Mouse (Mus musculus) ovary, postnatal 10 days (tissue): ENCODE data around the gene Tuba1a.
A peak's percentile ranks its signal among the peaks of the same experiment; 100 is the strongest.
"Not testable (repeated sequence)": the region's sequence is repeated elsewhere in the genome, so short reads cannot be mapped to it uniquely, and the experiment has no call there.

Experiments
- DNase-seq: peaks from one replicate; pipeline ENCODE4 v3.0.0; 2022; ENCODE audit warnings: low spot score

Tuba1a gene

DNA sequence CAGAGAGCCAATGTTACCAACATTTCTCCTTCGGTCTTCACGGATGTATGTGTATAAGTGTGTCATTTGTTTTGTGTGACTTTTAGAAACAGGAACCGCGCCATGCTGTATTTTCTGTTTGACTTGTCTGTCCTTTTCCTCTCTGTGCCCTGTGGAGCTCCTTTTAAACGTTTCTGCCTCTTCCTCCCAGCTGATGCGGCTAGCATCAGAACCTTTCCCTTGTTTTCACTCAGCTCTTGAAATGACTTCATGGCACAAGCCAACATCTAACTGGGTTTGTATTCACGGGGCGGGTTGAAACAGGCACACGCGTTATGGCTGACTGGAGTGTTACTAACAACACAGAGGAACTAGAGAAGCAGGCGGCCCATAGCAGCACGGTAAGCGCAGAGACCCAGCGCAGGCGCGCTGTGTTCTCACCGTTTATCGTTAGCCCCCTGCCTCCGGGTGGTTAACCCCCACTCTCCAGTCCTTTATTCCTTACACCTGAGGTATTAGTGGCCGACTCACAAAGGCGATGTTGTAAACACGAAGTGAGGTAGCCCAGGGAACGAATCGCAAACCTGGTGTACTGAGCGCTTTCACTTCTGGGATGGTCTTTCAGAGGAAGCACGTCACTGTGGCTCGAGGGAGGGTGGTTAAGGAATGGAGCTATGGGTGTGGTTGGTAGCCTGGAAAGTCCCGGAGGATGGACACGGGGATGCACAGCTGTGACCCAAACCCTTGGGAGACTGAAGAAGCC lies 31.9 kb upstream of the Tuba1a start:
- DNase-seq, result peak; percentile 62

GRCm38 (mm10) chr15:98984681-98985080 lies 31.2 kb upstream of the Tuba1a start:
- no peak for DNase-seq

- no peak for DNase-seq
Measured at GRCm38 (mm10) chr15:98983431-98984081, 30.1 kb upstream of the Tuba1a start.

DNA sequence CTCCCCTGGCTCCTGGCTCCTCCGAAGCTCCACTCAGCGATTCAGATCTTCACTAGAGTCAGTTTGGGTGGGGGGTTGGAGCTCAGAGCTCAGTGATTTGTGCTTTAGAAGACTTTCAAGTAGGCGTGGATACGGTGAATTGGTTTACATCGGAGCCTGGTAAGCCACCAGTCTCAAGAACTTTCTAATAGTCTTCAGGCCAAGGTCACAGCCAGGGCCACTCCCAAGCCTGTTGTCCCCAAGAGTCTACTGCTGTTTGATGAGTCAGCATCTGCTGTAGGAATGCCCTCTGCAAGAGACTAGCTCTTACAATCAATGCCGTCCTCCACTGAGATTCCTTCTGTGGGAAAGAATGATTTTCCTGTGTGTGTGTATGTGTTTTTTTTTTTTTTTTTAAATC lies 28.6 kb upstream of the Tuba1a start:
- no peak for DNase-seq

DNA sequence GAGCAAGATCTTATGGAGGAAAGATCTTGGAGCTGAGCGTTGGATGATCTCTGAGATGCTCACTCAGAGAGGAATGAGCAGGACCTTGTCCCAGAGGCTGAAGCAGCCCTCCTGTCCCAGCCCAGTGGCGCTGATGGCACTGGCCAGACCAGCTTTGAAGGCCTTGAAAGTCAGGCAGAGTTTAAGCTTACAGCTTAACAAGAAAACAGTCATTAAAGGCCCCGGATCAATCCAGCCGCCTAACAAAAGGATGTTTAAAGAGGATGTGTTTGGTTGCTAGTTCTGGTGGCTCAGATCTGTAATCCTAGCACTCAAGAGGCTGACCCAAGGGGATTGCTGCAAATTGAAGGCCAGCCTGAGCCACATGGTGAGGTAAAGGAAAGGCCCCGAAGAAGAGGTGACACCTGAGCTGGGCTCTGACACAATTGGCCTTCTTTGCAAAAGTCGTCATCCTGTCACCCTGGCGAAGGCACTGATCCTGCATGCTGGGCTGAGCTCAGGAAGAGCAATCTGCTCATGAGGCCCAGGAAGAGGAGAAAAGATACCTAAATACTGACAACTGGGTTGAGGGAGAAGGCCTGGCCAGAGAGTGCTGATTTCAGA lies 26.6 kb upstream of the Tuba1a start:
- no peak for DNase-seq

DNA sequence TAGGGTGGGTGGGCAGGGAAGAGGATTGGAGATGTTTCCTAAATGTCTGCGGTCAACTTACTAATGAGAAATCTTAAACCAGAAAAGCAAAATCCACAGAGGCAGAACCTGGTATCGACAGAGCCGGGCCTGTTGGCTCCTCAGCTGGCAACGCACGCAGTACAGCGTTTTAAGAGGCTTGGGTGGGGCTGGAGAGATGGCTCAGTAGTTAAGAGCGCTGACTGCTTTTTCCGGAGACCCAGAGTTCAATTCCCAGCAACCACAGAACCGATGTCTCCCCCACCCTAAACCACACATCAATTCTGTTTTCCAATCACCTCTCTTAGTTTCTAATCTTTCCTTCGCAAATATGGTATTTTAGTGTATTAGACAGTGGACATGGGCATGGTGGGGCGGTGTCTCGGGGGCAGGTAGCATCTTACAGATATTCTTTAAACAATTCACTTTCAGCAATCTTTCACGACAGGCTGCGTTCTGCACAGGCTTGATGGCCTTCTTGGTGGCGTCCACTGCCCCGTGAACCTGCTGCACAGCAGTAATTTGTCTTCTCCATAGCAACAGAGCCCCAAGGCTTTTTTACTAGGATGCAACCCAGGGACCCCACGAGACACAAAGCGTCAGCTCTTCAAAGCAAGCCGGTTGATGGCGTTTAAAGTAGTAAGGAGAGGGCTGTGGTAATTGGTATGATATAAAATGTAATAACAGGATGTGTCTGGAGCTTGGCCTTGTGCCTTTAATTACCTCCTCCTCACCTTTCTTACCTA lies 25.1 kb upstream of the Tuba1a start:
- DNase-seq, result no peak

GRCm38 (mm10) chr15:98977759-98978408 lies 24.4 kb upstream of the Tuba1a start:
- peak; percentile 64 for DNase-seq

- DNase-seq, result no peak
Measured at GRCm38 (mm10) chr15:98976763-98977758, 23.6 kb upstream of the Tuba1a start.

DNA sequence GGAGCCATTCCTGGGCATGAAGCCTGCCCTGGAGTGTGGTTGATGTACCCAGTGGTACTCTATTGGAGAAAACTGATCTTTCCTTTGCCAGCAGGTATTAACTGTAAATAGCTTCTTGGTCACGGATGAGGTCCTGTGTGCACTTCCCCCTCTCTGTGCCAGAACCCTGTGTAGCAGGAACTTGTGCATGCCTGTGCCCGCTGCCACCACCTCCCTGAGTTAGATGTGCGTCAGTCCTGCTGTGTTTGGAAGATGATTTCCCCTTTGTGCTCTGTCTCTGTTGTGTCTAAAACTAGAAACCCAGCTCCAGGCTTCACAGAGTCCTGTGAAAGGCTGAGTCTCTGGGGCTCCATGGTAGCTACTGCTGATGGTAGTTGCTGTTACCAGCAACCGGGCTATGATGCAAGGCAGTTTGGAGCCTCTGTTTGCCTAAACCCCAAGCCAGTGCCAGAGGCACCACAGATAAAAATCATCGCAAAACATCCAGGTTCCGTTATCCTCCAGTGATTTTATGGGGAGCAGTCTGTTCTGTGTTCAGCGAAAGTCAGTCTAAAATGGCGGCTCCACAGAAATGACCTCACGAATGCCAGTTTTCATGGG lies 19.6 kb upstream of the Tuba1a start:
- DNase-seq, result no peak

DNA sequence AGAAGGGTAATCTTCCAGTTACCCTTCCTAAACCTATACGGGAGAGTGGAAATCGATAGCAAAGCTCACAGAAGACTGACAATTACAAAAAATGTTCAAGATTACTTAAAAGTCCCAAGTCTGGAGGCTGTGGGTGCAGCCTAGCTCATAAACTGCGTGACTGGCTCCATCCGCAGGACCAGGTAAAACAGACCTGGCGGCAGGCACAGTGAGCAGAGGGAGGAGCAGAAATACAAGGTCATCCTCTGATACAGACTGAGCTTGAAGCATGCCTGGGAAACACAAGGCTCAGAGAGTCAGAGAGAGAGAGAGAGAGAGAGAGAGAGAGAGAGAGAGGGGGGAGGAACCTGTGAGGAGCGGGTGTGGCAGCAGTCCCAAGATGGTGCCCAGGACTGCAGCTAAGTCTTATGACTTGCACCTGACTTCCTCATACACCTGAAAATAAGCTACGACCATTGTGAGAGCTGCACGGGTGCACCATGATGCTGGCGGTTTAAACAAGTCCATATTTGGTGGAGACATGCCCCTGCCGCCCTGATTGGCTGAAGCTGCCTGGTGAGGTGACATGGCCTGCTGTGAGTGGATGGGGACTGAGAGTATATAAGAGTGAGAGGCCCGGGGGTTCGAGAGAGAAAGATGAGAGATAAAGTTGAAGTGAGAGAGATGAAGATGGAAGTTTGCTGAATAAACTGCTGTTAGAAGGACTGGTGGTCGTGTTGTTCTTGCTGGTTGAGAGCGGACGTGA lies 18.2 kb upstream of the Tuba1a start:
- DNase-seq, result not testable (repeated sequence)

- no peak for DNase-seq
Measured at GRCm38 (mm10) chr15:98971111-98971510, 17.6 kb upstream of the Tuba1a start.

DNA sequence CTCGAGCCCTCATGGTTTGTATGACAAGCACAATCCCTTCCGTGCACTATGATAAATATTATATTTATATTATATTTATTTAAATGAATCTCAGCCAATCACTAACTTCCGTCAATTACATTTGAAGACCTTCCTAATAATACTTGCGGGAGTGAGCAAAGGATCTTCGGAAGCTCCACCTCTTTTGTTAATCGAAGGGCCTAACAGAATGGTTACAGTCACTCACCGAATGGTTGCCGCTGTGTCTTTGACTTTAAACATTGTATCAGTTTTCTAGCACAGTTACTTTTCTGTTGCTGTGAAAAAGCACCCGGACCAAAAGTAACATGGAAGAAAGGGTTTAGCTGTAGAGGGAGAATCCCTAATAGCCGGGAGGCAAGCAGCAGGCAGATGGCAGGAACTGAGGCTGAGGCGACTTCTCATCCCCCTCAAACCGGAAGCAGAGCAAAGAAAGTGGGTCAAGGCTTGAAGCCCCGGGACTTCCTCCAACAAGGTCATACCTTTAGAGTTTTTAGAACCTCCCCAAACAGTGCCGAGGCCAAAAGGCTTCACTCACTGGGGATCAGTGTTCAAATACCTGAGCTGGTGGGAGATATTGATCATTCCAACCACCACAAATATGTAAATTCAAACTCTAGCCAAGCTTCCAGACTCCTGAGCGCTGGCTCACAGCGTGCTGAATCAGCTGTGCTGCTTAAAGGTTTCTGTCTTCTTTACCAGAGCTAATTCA lies 16.0 kb upstream of the Tuba1a start:
- DNase-seq, result no peak

- DNase-seq, result no peak
Measured at GRCm38 (mm10) chr15:98968701-98969371, 15.3 kb upstream of the Tuba1a start.

DNA sequence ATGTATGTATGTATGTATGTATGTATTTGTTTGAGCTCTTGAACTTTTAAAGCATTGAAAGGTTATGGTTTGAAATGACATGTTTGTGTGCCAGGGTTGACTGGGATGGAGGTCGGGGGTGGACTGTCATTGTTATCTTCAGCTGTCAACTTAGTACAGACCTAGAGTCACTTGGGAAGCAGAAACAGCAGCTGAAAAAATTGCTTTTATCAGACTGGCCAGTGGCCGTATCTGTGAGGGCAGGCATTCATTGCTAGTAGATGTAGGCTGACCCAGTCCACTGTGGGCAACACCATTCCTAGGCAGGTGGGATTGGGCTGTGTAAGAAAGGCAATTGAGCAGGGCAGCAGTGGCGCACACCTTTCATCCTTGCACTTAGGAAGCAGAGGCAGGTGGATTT lies 6.0 kb upstream of the Tuba1a start:
- no peak for DNase-seq

DNA sequence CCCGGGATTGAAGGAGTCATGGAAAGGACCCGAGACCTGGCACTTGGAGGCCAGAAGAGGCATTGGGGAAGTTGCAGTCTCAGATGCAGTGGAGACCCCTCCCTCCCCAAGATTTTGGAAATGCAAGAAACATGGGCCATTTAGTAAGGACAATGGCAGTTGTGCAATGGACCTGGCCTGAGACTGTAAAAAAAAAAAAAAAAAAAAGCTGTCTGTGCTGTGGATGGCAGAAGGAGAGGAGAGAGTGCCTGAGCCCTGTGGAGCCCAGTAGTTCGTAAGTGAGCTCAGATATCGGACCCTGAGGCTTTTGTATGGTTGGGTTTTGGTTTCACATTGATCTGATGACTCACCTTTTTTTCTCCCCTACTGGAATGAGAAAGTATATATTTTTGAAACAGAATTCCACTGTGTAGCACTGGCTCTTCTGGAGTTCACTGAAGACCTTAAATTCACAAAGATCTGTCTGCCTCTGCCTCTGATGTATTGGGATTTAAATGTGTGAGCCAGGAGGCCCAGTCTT lies 5.5 kb upstream of the Tuba1a start:
- no peak for DNase-seq

- DNase-seq, result no peak
Measured at GRCm38 (mm10) chr15:98957475-98957874, 4.0 kb upstream of the Tuba1a start.

- no peak for DNase-seq
Measured at GRCm38 (mm10) chr15:98956000-98956399, 2.5 kb upstream of the Tuba1a start.

GRCm38 (mm10) chr15:98955324-98955723 lies 1.8 kb upstream of the Tuba1a start:
- no peak for DNase-seq
